Mouse (Mus musculus) kidney, adult 18-20 months (tissue): ENCODE measurements around the gene Upp2.

Source experiments
- DNase-seq: peaks from one replicate; pipeline ENCODE4 v3.0.0; 2021

Upp2 gene

DNA sequence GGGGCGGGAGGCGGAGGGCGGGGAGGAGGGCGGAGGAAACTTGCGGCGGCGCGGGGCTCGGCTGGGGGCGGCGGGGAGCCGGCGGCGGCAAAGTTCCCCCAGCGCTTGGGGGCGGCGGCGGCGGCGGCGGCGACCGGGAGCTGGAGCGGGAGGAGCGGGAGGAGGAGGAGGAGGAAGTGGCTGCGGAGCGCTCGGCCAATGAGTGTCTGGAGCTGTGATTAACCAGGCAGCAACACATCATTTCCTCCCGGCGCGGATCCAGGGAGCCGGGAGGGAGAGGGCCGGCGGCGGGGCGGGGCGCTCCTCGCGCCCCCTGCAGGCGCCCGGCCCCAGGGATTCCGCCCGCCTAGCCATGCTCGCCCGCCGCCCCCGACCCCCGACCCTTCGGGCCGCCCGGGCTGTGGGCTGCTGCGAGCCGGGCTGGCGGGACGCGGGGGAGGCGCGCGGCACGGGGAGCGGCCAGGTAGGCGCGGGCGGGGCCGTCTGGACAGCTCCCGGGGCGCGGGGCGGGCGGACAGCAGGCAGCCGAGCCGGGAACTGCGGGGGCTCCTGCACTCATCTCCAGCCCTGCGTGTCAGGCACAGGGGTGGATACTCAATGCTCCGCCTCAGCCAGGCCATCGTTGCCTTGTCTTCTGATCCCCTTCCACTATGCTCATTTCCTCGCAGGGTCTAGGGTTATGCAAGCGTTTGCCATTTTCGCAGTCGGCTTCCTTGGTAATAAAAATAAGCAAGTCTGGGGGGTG, at the start of gene Upp2, which contains the start of gene Acvr1:
Gene Upp2 (plus strand): TSS at position 233 of the 745 bp plus-strand sequence.
Gene Acvr1 (minus strand): TSS at position 92 of the 745 bp plus-strand sequence.
- DNase-seq, result peak; percentile 88

DNA sequence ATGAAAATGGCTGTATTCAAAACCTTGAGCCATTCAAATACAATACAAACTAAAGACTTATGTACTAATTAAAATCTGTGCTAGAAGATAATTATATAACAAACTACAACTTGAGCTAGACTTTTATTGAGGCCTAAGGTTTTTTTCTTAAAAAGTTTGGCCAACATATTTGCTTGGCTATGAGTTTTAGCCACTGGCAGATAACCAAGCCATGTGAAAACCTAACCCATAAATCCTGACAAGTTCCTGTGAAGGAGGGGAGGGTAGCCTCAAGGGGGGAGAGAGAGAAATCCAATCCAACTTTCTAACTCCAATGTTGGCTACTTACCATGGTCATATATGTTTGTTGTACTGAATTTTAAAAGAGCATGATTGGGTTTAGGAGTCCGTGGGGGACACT, 48.6 kb upstream of the Upp2 start:
- no peak for DNase-seq

DNA sequence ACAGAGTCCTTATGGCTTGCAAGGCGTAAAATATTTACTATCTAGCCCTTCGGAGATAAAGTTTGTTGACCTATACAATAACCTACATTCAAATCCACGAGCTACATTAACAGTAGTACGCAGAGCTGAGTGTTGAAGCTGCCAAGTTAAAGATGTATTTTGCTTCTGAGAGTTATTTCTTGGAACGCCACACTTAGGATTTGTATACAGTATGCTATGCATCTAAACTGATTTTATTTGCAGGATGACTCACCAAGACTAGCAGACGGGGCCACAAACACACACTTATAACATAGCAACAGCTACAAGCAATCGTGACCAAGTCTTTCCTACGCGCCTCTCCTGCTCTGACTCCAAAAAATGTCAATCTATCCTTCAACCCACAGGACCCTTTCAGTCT, 46.4 kb upstream of the Upp2 start:
- DNase-seq, result no peak

DNA sequence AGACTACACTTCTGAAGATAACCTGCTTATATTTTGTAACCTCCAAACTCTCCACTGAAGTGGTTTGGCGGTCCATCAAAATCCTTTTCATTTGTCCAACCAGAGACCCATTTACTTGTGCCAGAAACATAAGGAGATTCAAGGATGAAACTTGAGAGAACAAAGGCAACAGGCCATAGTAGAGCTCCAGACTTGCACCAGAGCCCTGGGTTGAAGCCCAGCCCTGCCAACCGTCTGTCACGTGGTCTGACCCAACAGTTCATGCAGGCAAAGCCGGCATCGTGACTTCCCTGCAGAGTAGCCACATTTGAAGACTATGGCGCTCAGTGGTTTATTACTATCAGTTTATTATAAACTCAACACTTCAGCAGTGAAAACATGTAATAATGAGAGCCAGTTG, 45.5 kb upstream of the Upp2 start:
- no peak for DNase-seq

DNA sequence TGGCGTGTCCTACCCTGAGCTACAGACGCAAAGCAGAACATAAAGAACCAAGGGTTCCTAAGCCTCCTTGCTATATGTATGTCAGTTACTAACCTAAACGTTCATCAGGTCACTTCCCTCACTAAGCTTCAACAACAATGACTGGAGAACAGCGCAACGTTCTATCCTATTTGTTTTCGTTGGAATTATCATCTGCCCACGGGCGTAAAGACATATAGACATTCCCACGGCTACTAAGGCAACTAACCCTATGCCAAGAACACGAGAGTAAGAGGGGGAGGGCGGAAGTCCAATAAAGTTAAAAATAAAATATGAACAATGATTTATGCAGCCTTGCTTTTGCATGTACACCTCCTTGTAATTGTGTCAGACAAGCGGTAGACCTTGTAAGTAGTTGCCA, 44.0 kb upstream of the Upp2 start:
- no peak for DNase-seq

DNA sequence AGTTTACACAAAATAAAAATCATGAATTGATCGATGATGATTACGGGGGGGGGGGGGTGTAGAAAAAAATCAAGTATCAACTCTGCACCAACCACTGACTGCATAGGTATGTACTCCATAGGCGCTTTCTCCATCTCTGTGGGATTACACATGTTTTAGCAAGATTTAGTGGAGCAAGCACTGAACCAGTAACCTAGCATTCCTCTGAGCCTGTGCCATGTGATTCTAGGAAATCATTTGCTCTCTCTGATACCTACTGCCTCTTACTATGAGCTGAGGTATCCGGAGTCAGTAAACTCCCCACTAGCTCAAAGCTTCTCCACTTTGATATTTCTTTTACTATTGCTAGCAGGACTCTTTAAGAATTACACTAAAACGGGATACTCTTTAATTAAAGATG, 43.2 kb upstream of the Upp2 start:
- no peak for DNase-seq

DNA sequence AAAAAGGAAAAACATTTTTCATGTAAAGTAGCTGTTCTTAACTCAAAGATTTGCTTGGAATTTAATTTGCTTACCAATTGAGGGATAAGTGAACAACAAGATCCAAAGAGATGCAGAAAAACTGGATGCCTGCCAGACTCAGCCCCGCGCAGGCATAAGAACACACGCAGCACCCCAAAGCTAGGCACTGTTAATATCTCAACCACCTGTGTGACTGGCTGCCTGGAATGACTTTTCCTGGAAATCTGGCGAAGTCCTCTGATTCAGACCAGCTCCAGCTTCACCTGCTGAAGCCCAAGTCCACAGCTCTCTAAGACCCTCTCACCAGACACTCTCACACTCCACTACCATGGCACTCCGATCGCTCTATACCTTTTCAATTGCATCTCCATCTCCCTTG, 42.7 kb upstream of the Upp2 start:
- peak; percentile 45 for DNase-seq

DNA sequence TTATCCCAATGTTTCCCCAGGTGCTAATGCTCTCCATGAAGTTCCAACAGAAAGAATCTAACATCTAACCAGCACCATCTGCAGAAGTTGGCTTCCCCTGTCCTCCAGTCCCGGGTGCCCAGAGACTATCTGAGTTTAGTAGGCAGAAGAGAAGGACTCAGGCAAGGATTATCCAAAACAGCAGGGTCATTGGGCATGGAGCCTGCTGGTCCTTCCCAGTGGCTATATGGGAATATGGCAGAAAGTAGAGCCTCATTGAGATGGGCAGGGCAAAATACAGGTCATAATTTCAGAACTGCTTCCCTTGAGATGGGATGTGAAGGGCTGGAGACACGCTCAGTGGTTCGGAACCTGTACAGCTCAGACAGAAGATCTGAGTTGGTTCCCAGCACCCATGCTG, 39.3 kb upstream of the Upp2 start:
- DNase-seq, result no peak

DNA sequence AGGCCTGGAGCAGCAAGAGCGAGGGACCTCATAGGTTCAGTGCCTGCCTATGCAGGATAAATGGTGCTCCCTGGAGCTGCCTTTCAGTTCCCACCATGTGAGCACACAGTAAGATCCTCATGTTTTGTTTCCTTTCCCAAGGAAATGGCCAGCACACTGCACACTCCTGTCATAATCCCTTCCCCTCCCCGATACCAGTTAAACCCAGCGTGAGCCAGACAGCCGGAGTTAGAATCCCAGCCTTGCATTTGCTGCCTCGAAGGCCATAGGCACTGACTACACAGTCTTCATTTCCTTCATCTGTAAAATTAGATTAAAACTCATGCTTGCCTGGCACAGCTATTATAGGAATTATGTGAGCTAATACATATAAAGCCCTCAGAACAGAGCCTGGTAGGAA, 37.7 kb upstream of the Upp2 start:
- no peak for DNase-seq

DNA sequence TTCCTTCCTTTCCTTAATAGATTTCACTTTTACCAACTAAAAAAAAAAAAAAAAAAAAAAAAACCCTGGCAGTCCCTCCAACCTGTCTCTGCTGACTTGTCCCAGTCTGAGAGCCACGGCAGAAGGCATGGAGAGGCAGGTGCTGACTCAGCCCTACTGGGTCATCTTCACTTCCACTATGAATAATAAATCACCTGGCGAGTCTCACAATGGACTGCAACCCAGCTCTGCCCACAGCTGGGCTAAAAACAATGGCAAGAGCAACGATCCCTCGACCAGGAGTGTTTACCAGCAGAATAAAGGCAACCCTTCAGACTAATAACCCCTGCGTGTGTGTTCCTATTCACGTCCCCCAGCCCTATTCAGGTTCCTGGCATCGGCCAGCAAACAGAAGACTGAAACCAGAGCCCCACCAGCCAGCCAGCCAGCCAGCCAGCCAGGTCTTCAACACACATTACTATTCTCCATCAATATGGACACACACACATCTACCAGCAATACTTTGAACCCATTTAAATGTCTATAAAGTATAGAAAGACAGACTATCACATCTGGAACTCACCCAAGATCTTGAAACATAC, 37.1 kb upstream of the Upp2 start:
- no peak for DNase-seq

DNA sequence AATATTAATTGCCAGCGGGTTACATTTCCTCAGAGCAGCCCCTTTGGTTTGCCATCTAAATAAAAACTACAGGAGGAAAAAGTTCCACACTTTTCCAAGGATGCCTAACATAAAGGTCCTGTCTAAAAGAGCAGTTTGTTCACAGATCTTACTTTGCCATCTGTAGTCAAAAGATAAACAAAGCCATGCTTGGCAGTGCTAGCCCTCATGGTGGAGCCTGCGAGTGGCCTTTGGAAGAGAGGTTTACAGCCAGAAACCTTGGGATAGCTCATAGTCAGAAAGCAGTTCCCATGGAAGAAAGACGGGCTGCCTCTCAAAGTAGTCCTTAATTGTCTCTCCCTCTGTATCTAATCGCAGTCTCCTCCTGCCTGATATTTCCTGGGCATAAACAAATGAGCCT, 36.6 kb upstream of the Upp2 start:
- no peak for DNase-seq

DNA sequence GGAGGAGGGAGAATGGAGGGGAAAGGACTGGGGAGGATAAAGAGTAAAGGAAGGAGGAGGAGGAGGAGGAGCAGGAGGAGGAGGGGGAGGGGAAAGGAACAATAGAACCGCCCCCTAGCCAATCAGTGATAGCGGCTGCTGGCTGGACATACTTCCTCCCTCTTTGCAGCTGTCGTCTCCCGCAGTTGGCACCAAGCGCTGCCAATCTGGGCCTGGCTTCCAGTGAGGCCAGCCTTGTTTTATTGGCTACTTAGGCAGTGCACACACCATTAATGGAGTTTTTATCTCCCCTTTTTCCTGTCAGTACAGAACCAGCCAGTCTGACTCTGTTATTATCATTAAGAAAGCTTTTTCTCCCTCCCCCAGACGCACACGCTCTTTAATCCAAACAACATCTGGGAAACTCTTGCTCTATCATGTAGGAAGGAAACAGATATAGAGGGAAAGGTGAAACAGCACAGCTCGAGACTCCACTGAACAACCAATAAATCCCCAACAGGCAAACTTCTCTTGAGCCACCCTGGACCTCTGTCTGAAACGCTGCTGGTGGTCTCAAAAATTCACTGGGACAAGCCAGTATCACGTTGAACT, 34.7 kb upstream of the Upp2 start:
- DNase-seq, result peak; percentile 62

DNA sequence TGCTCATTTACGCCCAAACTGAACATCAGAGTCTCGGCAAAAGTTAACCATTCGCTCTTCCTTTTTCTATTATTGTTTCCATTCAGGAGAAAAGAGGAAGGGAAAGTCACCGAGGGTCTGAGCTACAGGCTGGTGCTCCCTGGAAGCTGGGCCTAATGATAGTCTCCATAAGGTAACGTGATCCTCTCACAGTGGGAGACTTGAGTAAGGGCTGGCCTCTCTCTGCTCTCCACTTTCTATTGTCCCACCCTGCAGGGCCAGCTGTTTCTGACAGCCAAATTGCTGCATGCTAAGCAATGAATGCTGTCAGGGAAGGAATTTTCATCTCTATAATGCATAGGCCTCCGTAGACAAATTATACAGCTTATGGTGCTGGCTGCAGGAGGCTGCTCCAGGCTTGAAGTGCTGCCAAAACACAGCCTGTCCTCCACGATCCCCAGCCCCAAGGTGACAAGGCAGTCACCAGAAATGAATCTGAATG, 33.5 kb upstream of the Upp2 start:
- no peak for DNase-seq

DNA sequence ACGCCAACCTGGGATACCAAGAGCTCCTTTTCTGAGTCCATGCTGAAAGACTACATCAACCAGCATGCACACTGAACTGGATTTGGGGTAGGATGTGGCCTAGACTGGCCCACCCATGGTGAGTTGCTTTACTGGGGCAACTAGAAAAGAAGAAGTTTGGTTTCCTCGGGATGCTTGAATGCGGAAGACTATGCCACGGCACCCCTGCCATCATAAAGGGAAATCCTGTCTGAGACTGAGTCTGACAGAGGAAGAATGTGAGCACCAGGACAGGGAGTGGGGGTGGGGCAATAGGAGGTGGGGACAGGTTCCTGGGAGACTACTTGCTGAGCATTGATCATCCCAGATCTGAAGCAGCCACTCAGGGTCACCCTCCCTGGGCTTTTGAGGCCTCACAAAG, 32.7 kb upstream of the Upp2 start:
- DNase-seq, result no peak

DNA sequence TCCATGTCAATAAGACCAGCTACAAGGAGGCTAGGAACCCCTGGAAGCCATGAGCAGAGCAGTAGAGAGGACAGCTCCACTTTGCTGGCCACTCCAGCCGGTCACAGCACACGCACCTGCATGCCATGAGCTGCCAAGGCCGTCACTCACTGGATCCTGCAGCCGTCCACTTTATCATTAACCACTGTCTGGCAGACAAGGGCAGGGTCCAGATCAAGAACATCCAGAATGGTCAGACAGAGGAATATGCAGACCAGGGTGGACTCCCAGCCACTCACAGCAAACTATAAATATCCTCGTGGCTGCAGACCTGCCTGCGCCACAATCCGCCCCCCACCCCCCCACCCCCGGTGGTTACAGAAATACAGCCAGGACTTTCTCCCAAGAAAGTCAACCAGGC, 31.9 kb upstream of the Upp2 start:
- peak; percentile 70 for DNase-seq

DNA sequence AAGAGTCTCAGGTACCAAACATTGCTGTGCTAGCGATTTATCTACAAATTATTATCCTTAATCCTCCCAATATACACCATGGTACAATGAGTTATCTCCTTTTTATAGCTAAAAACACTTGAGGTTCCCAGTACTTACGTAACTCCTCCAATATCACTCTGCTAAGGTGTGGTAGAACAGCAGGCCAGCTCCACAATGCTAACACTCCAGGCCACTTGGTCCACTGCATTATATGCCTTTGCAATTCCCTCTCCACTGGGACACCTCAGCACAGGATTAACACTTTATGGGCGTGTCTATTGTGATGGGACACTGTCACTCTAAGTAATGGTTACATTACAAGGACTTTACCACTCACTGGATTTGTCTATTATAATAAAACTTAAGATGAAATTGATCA, 30.3 kb upstream of the Upp2 start:
- no peak for DNase-seq

DNA sequence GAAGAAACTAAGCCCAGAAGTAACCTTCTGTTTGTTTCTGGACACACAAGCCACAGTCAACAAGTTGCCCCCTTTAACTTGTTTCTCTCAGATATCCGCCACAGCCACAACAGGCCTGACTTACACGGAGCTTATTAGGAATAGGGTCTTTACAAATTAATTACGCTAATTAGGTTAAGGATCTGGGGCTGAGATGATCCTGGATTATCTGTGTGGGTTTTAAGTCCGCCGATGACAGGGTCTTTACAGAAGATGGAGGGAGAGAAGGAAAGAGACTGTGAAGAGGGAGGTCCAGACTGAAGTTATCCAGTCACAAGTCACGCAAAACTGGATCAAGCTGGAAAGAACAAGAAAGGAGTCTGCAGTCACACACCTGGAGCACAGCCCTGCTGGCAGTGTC, 28.9 kb upstream of the Upp2 start:
- DNase-seq, result no peak

DNA sequence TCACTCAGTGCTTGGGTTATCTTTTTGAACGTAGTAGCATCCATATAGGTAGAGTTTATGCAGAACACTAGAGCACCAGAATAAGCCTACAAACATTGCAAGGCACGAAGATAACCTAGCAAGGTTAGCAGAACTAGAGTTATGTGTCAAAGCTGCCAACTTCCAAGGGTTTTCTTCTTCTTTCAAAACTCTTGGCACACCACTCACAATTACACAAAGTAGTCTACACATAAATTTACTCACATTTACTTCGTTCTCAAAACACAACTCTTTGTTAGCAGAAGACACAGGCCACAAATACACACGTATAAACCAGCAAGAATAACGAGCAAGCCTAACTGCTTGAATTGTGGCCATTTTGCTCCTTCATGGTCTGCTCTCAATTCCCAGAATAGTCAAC, 23.8 kb upstream of the Upp2 start:
- DNase-seq, result no peak

DNA sequence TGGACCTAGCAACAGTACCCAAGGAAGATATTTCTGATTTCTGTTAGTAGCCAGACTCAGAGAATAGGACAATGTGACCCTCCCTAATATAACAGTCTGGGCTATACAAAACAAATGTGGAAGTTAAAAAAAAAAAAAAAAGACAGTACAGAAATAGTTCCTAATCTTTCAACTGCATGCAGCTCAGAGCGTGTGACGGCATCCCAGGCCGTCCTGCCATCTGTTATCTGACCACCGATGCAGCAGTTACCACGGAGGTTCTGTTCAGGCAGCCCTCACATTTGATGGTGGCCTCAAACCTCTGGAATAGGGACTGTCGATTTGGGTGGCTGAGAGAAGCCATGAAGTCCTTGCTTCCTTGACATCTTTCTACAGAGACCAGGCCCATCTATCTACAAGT, 22.7 kb upstream of the Upp2 start:
- DNase-seq, result no peak

DNA sequence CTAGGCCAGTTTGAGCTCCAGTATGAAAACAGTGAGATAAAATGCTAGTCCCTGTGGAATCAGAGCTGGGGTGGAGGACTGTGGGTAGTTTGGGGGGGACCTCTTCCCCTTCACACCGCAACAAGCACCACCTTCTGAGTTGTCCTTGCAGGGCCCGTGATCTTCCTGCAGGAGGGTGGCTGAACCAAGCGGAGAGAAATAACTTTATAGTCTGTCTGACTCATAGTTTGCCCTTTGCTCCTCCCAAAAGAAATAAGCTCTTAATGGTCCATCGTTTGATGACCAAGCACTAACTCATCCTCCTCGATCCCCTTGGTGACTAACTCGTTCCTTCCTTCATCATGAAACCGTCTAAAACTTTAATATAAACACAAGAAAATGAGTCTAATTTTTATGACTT, 20.8 kb upstream of the Upp2 start:
- no peak for DNase-seq

DNA sequence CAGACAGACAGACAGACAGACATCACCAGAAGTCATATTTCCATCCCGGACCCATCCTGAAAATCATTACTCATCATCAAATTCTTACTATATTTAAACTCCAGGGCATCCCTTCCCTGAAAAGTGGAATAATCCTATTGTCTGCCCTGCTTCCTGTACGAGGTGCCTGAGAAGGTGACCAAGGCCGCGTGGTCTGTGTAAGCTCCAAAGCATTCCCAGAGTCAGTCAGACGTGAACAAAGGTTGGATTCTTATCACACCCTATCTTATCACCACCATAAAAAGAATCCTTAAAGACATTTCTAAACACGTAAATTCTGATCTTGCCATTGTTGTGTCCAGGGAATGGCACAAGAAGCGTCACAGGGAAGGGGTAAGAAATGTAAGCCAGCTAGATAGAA, 18.2 kb upstream of the Upp2 start:
- no peak for DNase-seq

DNA sequence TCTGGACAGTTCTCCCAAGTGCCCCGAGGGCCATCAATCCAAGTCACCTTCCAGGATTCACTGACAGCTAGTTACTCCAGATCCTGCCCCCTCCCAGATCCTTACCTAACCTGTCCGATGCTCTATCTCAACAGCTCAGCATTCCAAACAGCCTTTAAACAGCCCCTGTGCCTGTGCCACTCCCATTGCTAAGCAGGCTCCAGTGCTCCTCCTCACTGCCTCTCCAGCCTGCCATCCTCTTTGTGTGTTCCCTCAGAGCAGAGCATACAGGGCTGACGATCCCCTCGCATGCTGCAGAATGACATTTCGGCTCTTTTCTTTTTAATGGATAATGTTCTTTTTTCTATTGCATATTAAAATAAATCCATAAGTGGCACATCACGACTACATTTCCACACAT, 17.1 kb upstream of the Upp2 start:
- DNase-seq, result no peak

DNA sequence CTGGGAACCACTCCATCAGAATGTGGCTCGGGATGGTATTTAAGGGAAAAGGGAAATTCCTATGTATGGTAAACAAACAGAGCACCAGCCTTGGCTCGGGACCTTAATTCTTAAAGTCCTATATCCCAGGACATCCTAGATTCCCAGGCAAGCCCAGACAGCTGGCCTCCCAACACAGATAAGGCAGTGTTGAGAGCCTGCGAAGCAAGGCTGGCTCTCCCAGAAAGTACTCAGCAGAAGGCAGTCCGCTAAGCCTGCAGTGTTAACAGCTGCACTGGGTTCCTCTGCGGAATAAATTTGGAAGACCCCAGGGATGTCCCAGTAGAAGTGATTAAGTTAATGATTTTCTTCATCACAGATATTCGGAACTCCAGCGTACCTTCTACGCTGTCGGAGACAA, 16.6 kb upstream of the Upp2 start:
- no peak for DNase-seq

DNA sequence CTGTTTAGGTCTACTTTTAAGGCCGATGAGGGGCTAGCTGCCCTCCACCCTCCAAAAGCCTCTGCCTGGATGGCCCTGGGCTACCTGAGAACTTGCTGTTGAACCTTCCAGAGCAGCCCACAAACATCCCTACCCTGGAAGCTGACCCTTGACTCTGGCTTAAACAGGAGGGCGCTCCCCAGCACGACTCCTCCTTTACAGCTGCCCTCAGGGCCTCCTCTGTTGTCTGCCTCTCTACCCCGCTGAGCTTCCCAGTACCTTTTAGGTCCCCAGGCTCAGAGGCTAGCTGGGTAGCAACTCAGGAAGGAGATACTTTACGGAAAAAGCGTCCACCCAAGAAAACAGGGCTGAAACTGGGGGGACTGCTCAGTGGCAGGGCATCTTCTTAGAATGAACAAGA, 15.2 kb upstream of the Upp2 start:
- DNase-seq, result no peak

DNA sequence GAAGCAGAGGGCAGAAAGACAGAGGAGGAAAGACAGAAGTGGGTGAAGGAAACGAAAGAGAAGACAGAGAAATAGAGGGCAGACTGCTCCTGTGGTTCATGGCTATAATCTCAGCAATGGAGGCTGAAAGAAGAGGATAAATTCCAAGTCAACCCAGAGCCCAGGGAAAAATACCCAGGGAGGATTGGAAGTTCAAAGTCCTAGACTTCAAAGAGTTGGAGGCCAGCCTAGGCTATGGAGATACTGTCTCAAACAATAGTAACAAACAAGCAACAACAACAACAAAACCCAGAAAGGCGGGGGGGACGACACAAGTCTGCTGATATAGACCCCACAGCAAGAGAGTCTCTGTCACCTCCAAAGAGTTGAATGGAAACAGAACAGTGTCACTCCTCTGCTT, 14.8 kb upstream of the Upp2 start:
- no peak for DNase-seq
